Comparison of ENCODE assay signal across 8 mouse cellular contexts in genomic region chr8:106511065-106511501, GRCm38 (mm10). TPM values are rescaled to one million over a fixed set of nuclear protein-coding genes. Genes with fewer than 3 reads are reported as not detected.
DNase-seq lines count a peak whose midpoint lies in the region; ATAC-seq and TF ChIP-seq lines count a peak whose summit lies in the region.

No protein-coding gene starts in this region.

- peak overlapping the region; percentile 57 for H3K4me3 ChIP-seq in hindbrain, embryonic 10.5 days
- peak overlapping the region; percentile 34 for H3K4me3 ChIP-seq in liver, postnatal 0 days (ENCODE audit: low read depth, low read length)

- H3K4me1 ChIP-seq in hindbrain, embryonic 10.5 days (replicated peaks), result peaks cover 43% of the 10 kb centered on the region
- peaks cover 9% of the 10 kb centered on the region; the same call in 1 of the 2 replicates for H3K4me1 ChIP-seq in liver, postnatal 0 days (ENCODE audit: insufficient read depth)

- peak overlapping the region; percentile 58 for H3K4me2 ChIP-seq in liver, postnatal 0 days (ENCODE audit: low read depth, low read length)

- peak; percentile 35 for DNase-seq in urinary bladder, postnatal 14 days (ENCODE audit: low spot score)
- DNase-seq in urinary bladder, postnatal 25 days (ENCODE audit: low spot score), result no peak
- peak; percentile 42 for DNase-seq in hindbrain, embryonic 10.5 days (ENCODE audit: low spot score)
- DNase-seq in liver, postnatal 0 days, result no peak
- peak; percentile 34 for DNase-seq in testis, postnatal 14 days (ENCODE audit: low spot score)
- no peak for DNase-seq in cerebellum, postnatal 36 days
- DNase-seq in left cerebral cortex, adult 9 months (ENCODE audit: low spot score in 2 of 2), result no peak
- DNase-seq in layer of hippocampus, adult 8-10 months (ENCODE audit: low spot score in 2 of 2), result no peak

- TF ChIP-seq EP300 in liver, postnatal 0 days (IDR thresholded peaks at IDR 0.05; ENCODE audit: low read depth), result no peak

- no peak for TF ChIP-seq CTCF in liver, postnatal 0 days (IDR thresholded peaks at IDR 0.05; ENCODE audit: low read depth)

- no peaks in the 10 kb centered on the region for H3K9me3 ChIP-seq in hindbrain, embryonic 10.5 days
- no peaks in the 10 kb centered on the region for H3K9me3 ChIP-seq in liver, postnatal 0 days (ENCODE audit: low read length)

- WGBS in hindbrain, embryonic 10.5 days, result 1% methylated on average over 22 of the region's 22 CpGs
- 2% methylated on average over 22 of the region's 22 CpGs for WGBS in liver, postnatal 0 days (ENCODE audit: insufficient replicate concordance)

- no peaks in the 10 kb centered on the region for H3K36me3 ChIP-seq in hindbrain, embryonic 10.5 days
- H3K36me3 ChIP-seq in liver, postnatal 0 days (replicated peaks; ENCODE audit: insufficient read depth, low read length), result no peaks in the 10 kb centered on the region

- H3K27ac ChIP-seq in hindbrain, embryonic 10.5 days, result peak overlapping the region; percentile 83
- no peak overlapping the region for H3K27ac ChIP-seq in liver, postnatal 0 days (ENCODE audit: low read depth)

- H3K9ac ChIP-seq in liver, postnatal 0 days (replicated peaks), result no peak overlapping the region

- ATAC-seq in liver, postnatal 0 days, result no peak; the same call in 1 of the 2 replicates

- peaks cover 84% of the 10 kb centered on the region for H3K27me3 ChIP-seq in hindbrain, embryonic 10.5 days (ENCODE audit: insufficient read depth, poor library complexity, severe bottlenecking)
- peaks cover 66% of the 10 kb centered on the region for H3K27me3 ChIP-seq in liver, postnatal 0 days (ENCODE audit: insufficient read depth, low read length)

RNA-seq across cellular contexts. Expression of gene Cdh3, which starts 0.4 kb away (rescaled TPM):
- 8.2 and 11.3 TPM in 2 replicates for polyA plus RNA-seq in hindbrain, embryonic 10.5 days (2016; fragmentation: Nextera tagmentation; extraction: Ambion mirVana)
- polyA plus RNA-seq in liver, postnatal 0 days (2015; fragmentation: Nextera tagmentation; extraction: Ambion mirVana), result 0.56 and 0.65 TPM in 2 replicates
- under 1 TPM; 0.08 to 0.25 (median 0.20) TPM for total RNA-seq in layer of hippocampus, adult 8-10 months (2022)

RNA-seq across cellular contexts. Expression of gene 6030452D12Rik, which starts 10.8 kb away (rescaled TPM):
- not detected in 2 replicates for polyA plus RNA-seq in hindbrain, embryonic 10.5 days (2016; fragmentation: Nextera tagmentation; extraction: Ambion mirVana)
- polyA plus RNA-seq in liver, postnatal 0 days (2015; fragmentation: Nextera tagmentation; extraction: Ambion mirVana), result not detected in 2 replicates
- total RNA-seq in layer of hippocampus, adult 8-10 months (2022), result not detected

Comparison
In these comparisons a context has a peak if more than half of its experiments do, and no peak if none do; other contexts are left out.
1. DNase-seq: peak in urinary bladder, postnatal 14 days (single experiment), hindbrain, embryonic 10.5 days (single experiment) and testis, postnatal 14 days (single experiment); none in urinary bladder, postnatal 25 days (single experiment), liver, postnatal 0 days (single experiment), cerebellum, postnatal 36 days (0 of 2), left cerebral cortex, adult 9 months (0 of 2) and layer of hippocampus, adult 8-10 months (0 of 2).